Comparison of ENCODE assay signal across 12 mouse cellular contexts in genomic region chr5:111007136-111007500, GRCm38 (mm10).
DNase-seq lines count a peak whose midpoint lies in the region; ATAC-seq lines count a peak whose summit lies in the region.
"Had no signal": no experiment of that assay in that cellular context is flagged by ENCODE, and none has a peak within 500 bp of the region (broad histone marks: within the 10 kb centered on the region; RNA-seq: fewer than 3 reads in every experiment).

No protein-coding gene starts in this region.

- H3K36me3 ChIP-seq in heart, embryonic 12.5 days: peaks cover 7% of the 10 kb centered on the region
- H3K36me3 ChIP-seq in neural tube, embryonic 15.5 days: no peaks in the 10 kb centered on the region
- no peaks in the 10 kb centered on the region for H3K36me3 ChIP-seq in forebrain, embryonic 15.5 days

- no peak for ATAC-seq in heart, embryonic 12.5 days (ENCODE audit: insufficient number of reproducible peaks, low FRiP score)
- no peak for ATAC-seq in neural tube, embryonic 15.5 days (ENCODE audit: low FRiP score)
- no peak for ATAC-seq in forebrain, embryonic 15.5 days (replicated peaks)

- no peak overlapping the region for H3K4me2 ChIP-seq in heart, embryonic 12.5 days
- H3K4me2 ChIP-seq in neural tube, embryonic 15.5 days: no peak overlapping the region
- H3K4me2 ChIP-seq in forebrain, embryonic 15.5 days (replicated peaks): no peak overlapping the region
- H3K4me2 ChIP-seq: liver, embryonic 11.5 days had no signal

- no peak overlapping the region for H3K9ac ChIP-seq in heart, embryonic 12.5 days
- H3K9ac ChIP-seq in neural tube, embryonic 15.5 days (replicated peaks): no peak overlapping the region
- H3K9ac ChIP-seq in forebrain, embryonic 15.5 days (replicated peaks): no peak overlapping the region

- 0 out of 2 replicates have a peak overlapping the region, but pooled peaks have one; percentile 61 for H3K27ac ChIP-seq in heart, embryonic 12.5 days (ENCODE audit: poor library complexity, severe bottlenecking)
- H3K27ac ChIP-seq in neural tube, embryonic 15.5 days (replicated peaks): peak overlapping the region; percentile 71
- peak overlapping the region; percentile 86 for H3K27ac ChIP-seq in forebrain, embryonic 15.5 days (replicated peaks)

- 58% methylated on average over 7 of the region's 7 CpGs for WGBS in heart, embryonic 12.5 days
- 77% methylated on average over 7 of the region's 7 CpGs for WGBS in neural tube, embryonic 15.5 days
- 63% methylated on average over 7 of the region's 7 CpGs for WGBS in forebrain, embryonic 15.5 days

- no peaks in the 10 kb centered on the region for H3K27me3 ChIP-seq in heart, embryonic 12.5 days (replicated peaks)
- H3K27me3 ChIP-seq in neural tube, embryonic 15.5 days (replicated peaks): no peaks in the 10 kb centered on the region
- H3K27me3 ChIP-seq in forebrain, embryonic 15.5 days: no peaks in the 10 kb centered on the region

- H3K4me3 ChIP-seq in heart, embryonic 12.5 days: no peak overlapping the region
- H3K4me3 ChIP-seq in neural tube, embryonic 15.5 days (replicated peaks): no peak overlapping the region
- no peak overlapping the region for H3K4me3 ChIP-seq in forebrain, embryonic 15.5 days

- H3K9me3 ChIP-seq in heart, embryonic 12.5 days (replicated peaks): peaks cover 12% of the 10 kb centered on the region
- no peaks in the 10 kb centered on the region for H3K9me3 ChIP-seq in neural tube, embryonic 15.5 days (replicated peaks)
- H3K9me3 ChIP-seq in forebrain, embryonic 15.5 days: no peaks in the 10 kb centered on the region

- no peak for DNase-seq in heart, postnatal 4 days
- DNase-seq in neural tube, embryonic 10.5 days (ENCODE audit: extremely low spot score, low spot score): no peak
- no peak for DNase-seq in right cerebral cortex, postnatal 14 days
- DNase-seq in left cerebral cortex, adult 11 months (ENCODE audit: low spot score): no peak
- DNase-seq: kidney, adult 11 months; kidney, postnatal 4 days; lung, postnatal 14 days; midbrain, embryonic 14.5 days had no signal

- peaks cover 40% of the 10 kb centered on the region for H3K4me1 ChIP-seq in heart, embryonic 12.5 days (replicated peaks)
- peaks cover 54% of the 10 kb centered on the region for H3K4me1 ChIP-seq in neural tube, embryonic 15.5 days
- H3K4me1 ChIP-seq in forebrain, embryonic 15.5 days: peaks cover 56% of the 10 kb centered on the region
